Mouse (Mus musculus): ENCODE results near the gene Tbc1d17.

The Tbc1d17 gene

DNA sequence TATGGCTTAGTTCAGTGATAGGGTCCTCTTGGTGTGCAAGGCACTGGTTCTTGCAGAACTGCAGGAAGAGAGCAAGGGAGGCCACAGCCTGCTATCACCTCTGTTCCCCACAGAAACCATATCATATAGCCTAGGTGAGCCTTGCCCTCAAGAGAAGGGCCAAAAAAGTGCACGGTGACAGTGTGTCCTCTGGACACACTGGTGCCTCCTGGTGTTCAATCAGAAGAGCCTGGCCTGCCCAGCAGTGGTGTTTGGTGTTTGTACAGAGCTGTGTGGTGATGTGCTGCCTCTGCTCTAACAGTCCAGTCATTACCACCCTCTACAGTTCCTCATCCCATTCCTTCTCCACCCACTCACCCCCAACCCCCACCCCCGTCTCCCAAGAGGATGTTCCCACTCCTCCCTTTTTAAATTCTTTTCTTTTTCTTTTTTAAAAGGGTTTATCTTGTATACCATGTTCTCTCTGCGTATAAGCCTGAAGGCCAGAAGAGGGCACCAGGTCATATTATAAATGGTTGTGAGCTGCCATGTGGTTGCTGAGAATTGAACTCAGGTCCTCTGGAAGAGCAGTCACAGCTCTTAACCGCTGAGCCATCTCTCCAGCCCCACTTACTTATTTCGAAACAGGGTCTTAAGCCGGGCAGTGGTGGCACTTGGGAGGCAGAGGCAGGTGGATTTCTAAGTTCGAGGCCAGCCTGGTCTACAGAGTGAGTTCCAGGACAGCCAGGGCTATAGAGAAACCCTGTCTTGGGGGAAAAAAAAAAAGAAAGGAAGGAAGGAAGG, 27.0 kb downstream of the Tbc1d17 start:
- no peak for DNase-seq

DNA sequence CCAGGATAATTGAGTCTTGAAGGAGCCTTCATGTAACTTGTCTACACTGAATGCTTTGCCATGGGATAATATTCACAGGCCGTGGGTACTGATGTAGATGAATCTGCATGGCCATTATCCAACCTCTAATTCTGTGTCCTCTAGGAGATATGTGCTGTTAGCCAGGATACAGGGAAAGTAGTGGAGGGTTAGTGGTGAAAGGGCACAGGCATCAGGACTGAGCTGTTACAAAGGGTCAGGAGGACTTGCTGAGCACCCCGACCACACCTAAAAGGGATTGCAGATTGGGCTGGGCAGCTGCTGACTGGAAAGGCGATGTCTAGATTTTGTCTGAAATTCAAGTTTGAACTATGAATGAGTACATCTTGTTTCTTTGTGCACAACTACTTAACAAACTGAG, 28.4 kb downstream of the Tbc1d17 start:
- no peak for DNase-seq

DNA sequence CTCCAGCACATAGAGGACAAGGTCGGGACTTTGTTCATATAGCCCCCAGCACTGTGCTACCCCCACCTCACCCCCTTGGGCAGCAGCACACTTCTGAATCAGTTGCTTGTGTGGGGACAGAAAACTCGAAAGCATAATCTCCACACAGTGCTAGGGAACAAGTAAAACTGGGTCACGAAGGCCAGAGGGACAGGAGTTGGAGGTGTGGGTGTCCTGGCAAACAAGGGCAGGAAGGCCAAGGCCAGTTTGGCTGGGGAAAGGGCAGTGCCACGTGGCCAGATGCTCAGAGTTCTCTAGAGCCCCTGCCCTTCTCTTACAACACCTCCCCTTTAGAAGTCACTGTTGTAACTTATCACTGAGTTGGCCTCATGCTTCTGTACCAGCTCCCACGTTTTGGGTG, 29.0 kb downstream of the Tbc1d17 start:
- peak in 1 of 2 experiments; percentile 14 for DNase-seq

DNA sequence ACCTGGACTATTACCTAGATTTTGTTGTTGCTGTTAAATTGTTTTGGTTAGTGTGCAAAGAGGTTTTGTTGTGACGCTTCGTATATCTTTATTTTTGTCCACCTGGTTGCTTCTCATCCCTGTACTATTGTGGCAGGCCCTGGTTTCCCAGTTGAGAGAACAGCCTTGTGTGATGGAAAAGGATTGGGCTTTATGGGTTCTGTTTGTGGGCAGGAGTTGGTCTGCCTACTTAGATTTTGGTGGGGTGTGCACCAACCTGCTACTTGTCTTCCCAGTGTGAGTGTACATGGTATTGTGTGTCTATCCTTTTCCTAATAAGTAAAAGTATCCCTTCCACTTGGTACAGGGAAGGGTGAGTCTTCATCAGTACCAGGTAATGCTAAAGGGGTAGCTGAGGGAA, 29.5 kb downstream of the Tbc1d17 start:
- peak in 1 of 2 experiments; percentile 9 for DNase-seq

DNA sequence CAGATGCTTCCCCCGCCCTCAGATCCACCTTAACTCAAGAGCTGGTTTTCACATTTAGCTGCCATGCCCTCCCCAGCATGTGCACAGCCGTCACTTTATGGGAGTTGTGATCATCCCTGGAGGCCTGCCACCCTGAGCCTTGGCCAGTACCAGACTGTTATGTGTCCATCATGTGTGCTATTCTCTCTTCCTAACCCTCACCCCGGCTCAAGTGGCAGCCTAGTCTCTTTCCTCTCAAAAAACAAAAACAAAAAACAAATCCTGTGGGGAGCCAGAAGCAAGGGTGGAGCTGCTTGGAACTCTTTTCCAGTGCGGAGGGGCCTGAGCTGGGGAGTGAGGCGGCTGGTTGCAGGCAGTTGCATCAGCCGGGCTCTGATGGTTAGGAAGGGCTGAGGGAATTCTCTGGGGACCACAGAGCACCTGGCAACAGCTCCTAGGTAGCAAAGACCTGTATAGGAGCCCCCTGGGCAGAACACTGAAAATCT, 30.1 kb downstream of the Tbc1d17 start:
- peak in 1 of 2 experiments; percentile 47 for DNase-seq

GRCm38 (mm10) chr7:44818164-44818563, 30.7 kb downstream of the Tbc1d17 start:
- DNase-seq, result peak in 1 of 2 experiments; percentile 20

DNA sequence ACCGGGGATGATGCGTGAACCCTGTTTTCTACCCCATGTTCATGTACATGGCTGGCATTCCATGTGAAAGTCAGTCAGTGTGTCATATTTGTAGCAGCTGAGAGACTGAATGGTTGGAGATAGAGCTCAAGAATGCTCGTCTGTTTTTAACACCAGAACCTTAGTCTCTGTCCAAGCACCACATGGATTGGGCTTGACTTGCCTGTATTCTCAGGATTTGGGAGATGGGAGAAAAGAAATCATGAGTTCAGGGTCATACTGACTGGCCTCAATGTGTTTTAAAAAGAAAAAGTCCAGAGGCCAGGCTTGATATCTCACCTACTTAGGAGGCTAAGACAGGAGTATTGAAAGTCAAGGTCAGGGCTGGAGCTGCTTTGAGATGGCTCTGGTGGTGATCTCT, 31.4 kb downstream of the Tbc1d17 start:
- DNase-seq, result peak in 1 of 2 experiments; percentile 5

DNA sequence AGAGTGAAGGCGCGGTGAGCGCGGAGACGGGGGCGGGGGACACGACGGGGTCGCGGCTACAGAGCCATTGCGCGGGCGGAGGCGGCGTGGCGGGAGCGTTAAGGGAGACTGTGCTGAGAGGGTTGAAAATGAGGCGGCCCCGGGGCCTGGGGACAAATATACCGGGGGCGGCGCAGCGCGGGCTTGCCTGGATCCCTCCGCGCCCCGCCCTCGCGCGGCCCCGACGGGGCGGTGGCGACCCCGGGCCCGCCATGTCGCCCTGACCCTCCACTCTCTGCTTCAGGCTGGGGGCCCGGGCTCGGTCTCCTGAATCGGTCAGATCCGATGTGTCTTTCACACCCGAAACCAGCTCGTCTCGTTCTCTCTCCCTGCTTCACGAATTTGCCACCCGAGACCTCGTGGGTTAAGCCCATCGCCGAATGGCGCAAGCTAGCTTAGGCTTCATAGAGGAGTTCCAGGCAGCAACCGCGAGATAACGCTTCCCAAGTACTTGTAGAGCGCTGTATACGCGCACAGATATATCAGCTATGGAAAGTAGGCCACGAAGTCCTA, 32.3 kb downstream of the Tbc1d17 start, which contains the start of gene Atf5:
Gene Atf5, minus strand, starts transcription at position 189 of the 552 bp plus-strand sequence.
- DNase-seq, result peak in 1 of 2 experiments; percentile 41

- DNase-seq, result peak; percentile 98 to 99
Observed at GRCm38 (mm10) chr7:44815721-44816469, 33.0 kb downstream of the Tbc1d17 start, which contains the start of the genes Nup62 and Il4i1. TSS of gene Nup62 (plus strand) at chr7:44816088. TSS of gene Il4i1 (plus strand) at chr7:44816387.

- DNase-seq, result no peak
Observed at GRCm38 (mm10) chr7:44814952-44815553, 33.8 kb downstream of the Tbc1d17 start.

DNA sequence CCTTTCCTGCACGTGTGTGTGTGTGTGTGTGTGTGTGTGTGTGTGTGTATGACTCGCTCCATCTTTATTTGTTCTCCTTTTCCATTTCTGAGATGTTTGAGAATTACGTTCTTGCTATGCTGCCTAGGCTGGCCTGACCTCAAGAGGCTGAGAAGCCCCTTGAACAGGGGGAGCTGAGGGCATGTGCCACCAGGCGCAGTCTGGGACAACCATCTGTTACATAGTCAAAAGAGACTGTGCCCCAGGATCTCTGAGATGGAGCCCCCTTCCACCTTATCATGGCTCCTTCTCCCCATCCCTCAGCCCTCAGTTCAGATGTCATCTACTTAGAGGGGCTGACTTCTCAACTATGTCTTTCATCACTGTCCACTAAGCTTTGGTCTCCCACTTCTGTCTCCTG, 34.5 kb downstream of the Tbc1d17 start:
- DNase-seq, result no peak

- DNase-seq, result no peak
Observed at GRCm38 (mm10) chr7:44813985-44814384, 34.9 kb downstream of the Tbc1d17 start.

- no peak for DNase-seq
Observed at GRCm38 (mm10) chr7:44812651-44813325, 36.1 kb downstream of the Tbc1d17 start.

DNA sequence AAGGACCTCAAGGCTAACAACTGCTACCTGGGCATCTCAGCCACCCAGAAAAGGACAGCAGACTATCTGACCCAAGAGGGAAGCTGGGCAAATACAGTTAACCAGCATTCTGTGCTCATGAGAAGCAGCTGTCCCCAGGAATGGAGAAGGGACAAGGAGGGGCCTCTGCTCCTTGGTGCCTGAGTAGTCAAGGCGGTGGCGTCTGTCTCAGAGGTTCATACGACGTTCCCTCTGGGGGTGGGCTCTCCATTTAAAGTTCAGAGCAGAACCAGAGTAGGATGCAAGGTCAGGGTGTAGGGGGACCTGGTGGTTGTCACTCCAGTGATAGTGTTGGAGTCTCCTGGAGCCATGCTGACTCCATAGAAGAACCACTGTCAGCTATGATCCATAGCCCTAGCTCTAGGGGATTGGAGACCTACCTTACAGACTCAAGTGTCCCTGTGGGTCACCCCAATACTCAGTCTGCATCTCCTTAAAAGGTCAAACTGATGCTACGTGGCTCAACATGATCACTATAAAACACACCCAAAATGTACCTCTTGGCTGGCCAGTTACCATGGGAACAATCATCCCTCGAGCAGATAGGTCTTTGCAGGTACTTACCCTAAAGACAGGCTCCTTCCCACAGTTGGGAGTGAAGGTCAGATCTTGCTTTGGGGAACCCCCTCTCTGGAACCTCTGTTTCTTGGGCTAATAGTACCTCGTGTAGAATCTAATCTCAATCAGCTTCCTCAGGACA, 37.9 kb downstream of the Tbc1d17 start:
- DNase-seq, result no peak

DNA sequence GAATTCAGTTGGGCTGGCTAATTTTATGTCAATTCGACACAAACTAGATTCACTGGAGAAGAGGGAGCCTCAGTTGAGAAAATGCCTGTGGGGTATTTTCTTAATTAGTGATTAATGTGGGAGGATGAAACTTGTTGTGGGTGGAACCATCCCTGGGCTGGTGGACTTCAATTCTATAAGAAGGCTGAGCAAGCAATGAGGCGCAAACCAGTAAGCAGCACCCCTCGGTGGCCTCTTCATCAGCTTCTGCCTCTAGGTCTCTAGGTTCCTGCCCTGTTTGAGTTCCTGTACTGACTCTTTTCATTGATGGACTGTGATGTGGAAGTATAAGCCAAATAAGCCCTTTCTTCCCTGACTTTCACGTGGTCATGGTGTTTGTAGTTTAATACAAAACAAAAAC, 38.5 kb downstream of the Tbc1d17 start:
- no peak for DNase-seq

DNA sequence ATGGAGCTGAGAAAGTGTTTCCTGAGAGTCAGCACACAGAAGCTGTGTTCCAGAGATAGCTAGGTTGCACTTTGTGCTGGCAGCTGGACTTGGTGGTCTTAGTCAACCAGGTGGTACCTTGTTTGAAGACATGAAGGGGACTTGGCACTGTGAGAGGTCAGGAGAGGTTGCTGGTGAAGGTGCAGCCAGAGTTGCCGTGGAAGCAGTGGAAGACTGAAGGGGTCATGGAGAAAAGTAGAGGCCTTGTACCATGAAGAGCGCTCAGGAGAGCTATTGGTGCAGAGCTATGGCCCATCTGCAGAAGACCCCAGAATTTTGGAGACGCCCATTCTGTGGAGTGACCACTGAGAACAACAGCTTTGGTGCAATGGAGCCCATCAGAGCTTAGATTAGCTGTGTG, 39.4 kb downstream of the Tbc1d17 start:
- no peak for DNase-seq

DNA sequence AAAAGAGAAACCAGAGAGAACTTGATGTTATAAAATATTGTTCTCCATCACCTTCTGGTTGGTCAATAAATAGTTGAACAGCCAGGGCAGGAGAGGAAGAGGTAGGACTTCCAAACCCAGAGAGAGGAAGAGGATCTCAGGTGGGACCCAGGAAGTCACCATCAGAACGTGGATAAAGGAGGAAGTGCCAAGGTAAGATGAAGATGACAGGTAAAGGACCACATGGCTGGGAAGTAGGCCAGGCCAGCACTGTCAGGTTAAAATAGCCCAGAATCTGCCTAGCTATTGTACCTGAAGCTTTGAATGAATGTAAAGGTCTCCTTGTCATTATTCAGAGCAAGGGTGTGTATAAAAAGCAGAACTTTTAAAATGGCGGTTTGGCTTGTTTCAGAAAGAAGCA, 40.0 kb downstream of the Tbc1d17 start:
- no peak for DNase-seq

GRCm38 (mm10) chr7:44792781-44793180, 56.1 kb downstream of the Tbc1d17 start:
- DNase-seq, result no peak

GRCm38 (mm10) chr7:44790066-44790465, 58.8 kb downstream of the Tbc1d17 start:
- DNase-seq, result no peak

- no peak for DNase-seq
Observed at GRCm38 (mm10) chr7:44789531-44789930, 59.3 kb downstream of the Tbc1d17 start.

All from cerebellum, adult 18-20 months (tissue).